8 mouse cellular contexts compared by ENCODE assay signal in the genomic region with DNA sequence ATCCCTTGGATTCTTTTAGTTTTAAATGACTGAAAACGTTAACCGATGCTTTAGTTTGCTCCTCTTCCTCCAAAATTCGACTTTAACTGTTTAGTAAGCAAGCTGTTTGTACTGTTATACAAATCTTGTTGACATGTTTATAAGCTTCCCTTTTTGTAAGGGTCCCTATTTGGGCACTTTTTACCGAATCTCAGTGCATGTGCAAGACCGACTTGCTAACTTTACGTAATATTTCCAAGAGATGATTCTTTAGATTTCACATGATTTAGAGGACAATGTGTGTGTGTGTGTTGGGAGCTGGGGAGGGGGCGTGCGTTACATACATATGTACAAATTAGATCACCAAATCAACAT. TPM values are rescaled to one million over a fixed set of nuclear protein-coding genes. Genes with fewer than 3 reads are reported as not detected.
A peak's percentile ranks its signal among the peaks of the same experiment; 100 is the strongest.
DNase-seq lines count a peak whose midpoint lies in the region; ATAC-seq and TF ChIP-seq lines count a peak whose summit lies in the region.

No protein-coding gene starts in this region.

- 14% methylated on average over 8 of the region's 8 CpGs for WGBS in spleen, adult 2 months
- WGBS in liver, embryonic 13.5 days (ENCODE audit: insufficient replicate concordance), result 8% methylated on average over 8 of the region's 8 CpGs

- H3K27ac ChIP-seq in spleen, adult 2 months (ENCODE audit: insufficient read depth, low read length), result peak overlapping the region; percentile 98; the same call in 1 of the 2 replicates
- peak overlapping the region; percentile 99 for H3K27ac ChIP-seq in liver, embryonic 13.5 days

- no peaks in the 10 kb centered on the region for H3K9me3 ChIP-seq in liver, embryonic 13.5 days (replicated peaks)

- H3K9ac ChIP-seq in liver, embryonic 13.5 days, result peak overlapping the region; percentile 96

- peak overlapping the region; percentile 78 for H3K4me2 ChIP-seq in liver, embryonic 13.5 days

- H3K4me3 ChIP-seq in spleen, adult 2 months (ENCODE audit: extremely low read depth, insufficient read depth, insufficient read length), result peak overlapping the region; percentile 89; the same call in 1 of the 2 replicates
- peak overlapping the region; percentile 95 for H3K4me3 ChIP-seq in liver, embryonic 13.5 days (replicated peaks)

- no peak for TF ChIP-seq POLR2A in spleen, adult 2 months (IDR thresholded peaks at IDR 0.05; ENCODE audit: low read depth, low read length)

- peak; percentile 65 for DNase-seq in cerebellum, adult 9-10 months
- no peak for DNase-seq in cerebellum, adult 9-11 months
- DNase-seq in spleen, adult 2 months (ENCODE audit: low read depth in 1 of 2, low spot score in 2 of 2), result no peak
- DNase-seq in spleen, postnatal 4 days (ENCODE audit: low spot score in 2 of 2), result no peak
- DNase-seq in liver, embryonic 13.5 days, result no peak
- no peak for DNase-seq in gastrocnemius, adult 18-20 months (ENCODE audit: low spot score)
- no peak for DNase-seq in gastrocnemius, postnatal 10 days

- no peak for TF ChIP-seq CTCF in spleen, adult 2 months (IDR thresholded peaks at IDR 0.05; ENCODE audit: extremely low read depth, insufficient read depth, insufficient read length, insufficient replicate concordance)

- no peaks in the 10 kb centered on the region for H3K36me3 ChIP-seq in spleen, adult 2 months (ENCODE audit: control insufficient read depth, insufficient read depth, low read length)
- no peaks in the 10 kb centered on the region for H3K36me3 ChIP-seq in liver, embryonic 13.5 days

- no peaks in the 10 kb centered on the region for H3K27me3 ChIP-seq in spleen, adult 2 months (ENCODE audit: control insufficient read depth, insufficient read depth, low read length)
- H3K27me3 ChIP-seq in liver, embryonic 13.5 days, result no peaks in the 10 kb centered on the region

- no peak for ATAC-seq in liver, embryonic 13.5 days (ENCODE audit: low read depth)
- ATAC-seq in CD4-positive, CD25-positive, alpha-beta regulatory T cell, adult 4 months, result no peak

- H3K4me1 ChIP-seq in spleen, adult 2 months (ENCODE audit: control insufficient read depth, insufficient read depth, insufficient read length), result peaks cover 2% of the 10 kb centered on the region
- H3K4me1 ChIP-seq in liver, embryonic 13.5 days (replicated peaks), result peaks cover 46% of the 10 kb centered on the region

RNA-seq across cellular contexts. Expression of a gene that starts 0.9 kb away (rescaled TPM):
- 6.5 and 7.2 TPM in 2 replicates for polyA plus RNA-seq in spleen, adult 2 months (2012; rRNA removed)
- 25.9 and 32.1 TPM in 2 replicates for polyA plus RNA-seq in liver, embryonic 13.5 days (2015; fragmentation: Nextera tagmentation; extraction: Ambion mirVana)
- total RNA-seq in gastrocnemius, adult 18-20 months (2021), result 10 to 100 TPM; 18.5 to 20.4 TPM
- 10 to 100 TPM; 13.6 to 14.0 TPM for polyA plus RNA-seq in CD4-positive, CD25-positive, alpha-beta regulatory T cell, adult 4 months (2017; shearing (Covaris generic))
- 10 to 100 TPM; 35.9 to 45.9 TPM for total RNA-seq in gastrocnemius, postnatal 10 days (2021)

RNA-seq across cellular contexts. Expression of a gene that starts 17.1 kb away (rescaled TPM):
- polyA plus RNA-seq in spleen, adult 2 months (2012; rRNA removed), result 4.7 and 13.6 TPM in 2 replicates
- polyA plus RNA-seq in liver, embryonic 13.5 days (2015; fragmentation: Nextera tagmentation; extraction: Ambion mirVana), result 64.6 and 65.4 TPM in 2 replicates
- 10 to 100 TPM; 54.6 to 81.4 TPM for total RNA-seq in gastrocnemius, adult 18-20 months (2021)
- not detected for polyA plus RNA-seq in CD4-positive, CD25-positive, alpha-beta regulatory T cell, adult 4 months (2017; shearing (Covaris generic))
- 100 to 1,000 TPM; 327 to 343 TPM for total RNA-seq in gastrocnemius, postnatal 10 days (2021)
